Mouse (Mus musculus) kidney, adult 18-20 months (tissue): ENCODE measurements around the gene Tra2b.
"Not testable (repeated sequence)": the region's sequence is repeated elsewhere in the genome, so short reads cannot be mapped to it uniquely, and the experiment has no call there.

ENCODE experiments used
- DNase-seq: peaks from one replicate; pipeline ENCODE4 v3.0.0; 2021

The Tra2b gene

DNA sequence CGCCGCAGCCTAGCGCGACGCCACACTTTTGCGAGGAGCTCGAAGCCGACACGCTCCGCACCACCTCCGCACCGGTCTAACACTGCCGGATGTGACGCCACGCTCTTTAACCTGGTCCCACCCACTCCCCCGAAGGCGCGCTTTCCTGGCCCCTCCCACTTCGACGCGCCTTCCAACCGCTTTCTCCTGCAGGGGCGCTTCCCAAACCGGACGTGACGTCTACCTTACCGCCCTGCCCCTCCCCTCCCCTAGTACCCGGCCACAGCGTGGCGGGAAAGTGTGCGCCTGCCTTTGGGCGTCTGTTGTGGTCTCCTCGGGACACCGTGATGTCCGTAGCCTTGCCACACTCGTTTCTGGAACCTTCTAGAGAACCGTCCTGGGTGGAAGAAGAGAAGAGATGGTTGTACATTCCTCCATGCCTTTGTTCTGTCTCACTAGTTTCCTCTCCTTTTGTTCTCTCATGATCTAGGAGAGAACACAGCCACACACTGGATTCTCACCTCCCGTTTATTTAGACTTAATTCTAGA is at the start of gene Tra2b:
Gene Tra2b, minus strand, starts transcription at position 157 of the 528 bp plus-strand sequence.
- peak; percentile 95 for DNase-seq

DNA sequence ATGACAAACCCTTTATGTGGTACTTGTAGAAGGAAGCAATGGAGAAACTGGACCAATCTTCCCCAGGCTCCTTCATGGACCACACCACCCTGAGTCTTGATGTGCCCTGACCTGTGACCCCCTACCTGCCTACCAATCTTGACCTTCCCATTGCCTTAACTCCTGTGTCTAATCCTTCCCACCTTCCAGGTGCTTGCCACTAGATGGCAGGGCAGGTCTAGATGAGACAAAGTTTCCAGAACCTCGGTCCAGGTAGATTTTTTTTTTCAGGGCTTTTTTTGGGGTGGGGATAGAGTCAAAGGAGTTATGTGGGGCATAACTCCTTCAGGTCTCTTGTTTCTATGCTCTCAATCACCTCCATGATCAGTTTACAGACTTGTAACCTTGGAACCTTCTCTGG is 44.8 kb upstream of the Tra2b start:
- peak; percentile 60 for DNase-seq

DNA sequence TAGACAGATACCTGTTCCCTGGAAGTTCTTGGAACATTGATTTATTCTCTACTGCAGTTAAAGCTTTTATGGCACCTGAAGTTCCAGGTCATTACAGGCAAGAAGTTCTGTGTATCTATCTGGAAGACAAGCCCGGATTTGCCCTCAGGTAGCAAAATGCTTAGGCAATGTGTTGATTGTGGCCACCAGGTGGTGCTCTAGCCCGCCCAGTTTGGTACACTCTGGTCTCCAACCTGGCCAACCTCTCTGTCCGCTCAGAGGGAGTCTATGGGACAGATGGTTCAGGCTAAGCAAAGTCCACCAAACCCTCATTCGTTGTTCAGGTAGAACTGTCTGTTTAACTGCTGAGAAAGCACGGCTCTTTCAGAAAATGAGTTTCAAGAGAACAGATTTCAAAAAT is 36.8 kb upstream of the Tra2b start:
- peak; percentile 80 for DNase-seq

DNA sequence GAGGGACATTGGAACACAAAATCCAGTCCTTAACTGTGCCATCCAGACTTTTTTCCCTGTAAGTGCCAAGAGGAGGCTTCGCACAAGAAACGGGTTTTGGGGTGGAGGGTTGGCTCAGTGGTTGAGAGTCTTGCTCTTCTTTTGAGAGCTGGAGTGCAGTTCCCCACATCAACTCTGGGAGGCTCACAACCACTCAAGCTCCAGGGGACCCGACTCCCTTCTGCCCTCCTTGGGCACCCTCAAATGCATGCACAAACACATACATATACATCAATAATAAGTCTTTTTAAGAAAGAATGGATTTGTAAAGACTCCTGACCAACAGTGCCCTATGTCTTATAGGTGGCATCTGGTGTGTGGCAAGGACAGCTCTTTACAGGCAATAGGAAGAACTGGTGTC is 35.6 kb upstream of the Tra2b start:
- no peak for DNase-seq

DNA sequence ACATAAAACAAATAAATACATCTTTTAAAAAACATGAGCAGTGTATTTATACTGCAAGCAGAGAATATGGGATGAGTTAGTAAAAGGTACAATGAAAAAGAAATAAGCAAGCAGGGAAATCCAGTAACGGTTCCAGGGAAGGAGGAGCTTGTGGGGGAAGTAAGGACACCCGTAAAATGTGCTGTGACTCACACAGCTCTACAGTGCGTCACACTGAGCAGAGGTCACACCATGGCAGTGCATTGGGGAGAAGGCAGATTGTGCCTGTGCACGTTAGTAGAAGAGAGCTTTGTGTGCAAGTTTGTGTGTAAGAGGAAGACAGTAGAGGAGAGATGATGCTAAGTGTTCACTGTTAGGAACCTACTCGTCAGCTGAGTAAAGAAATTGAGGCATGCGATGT is 31.1 kb upstream of the Tra2b start:
- DNase-seq: no peak

DNA sequence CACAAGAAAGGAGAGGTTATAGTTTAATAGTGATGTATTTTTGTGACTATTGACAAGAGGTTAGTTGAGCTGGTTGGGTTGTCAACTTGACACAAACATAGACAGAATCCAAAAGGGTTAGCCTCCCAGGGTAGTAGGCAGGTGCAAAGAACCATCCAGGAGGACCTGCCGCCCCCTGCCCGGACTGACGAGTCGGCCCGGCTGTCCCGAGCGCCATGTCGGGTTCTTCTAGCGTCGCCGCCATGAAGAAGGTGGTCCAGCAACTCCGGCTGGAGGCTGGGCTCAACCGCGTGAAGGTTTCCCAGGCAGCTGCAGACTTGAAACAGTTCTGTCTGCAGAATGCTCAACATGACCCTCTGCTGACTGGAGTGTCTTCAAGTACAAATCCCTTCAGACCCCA is 29.0 kb upstream of the Tra2b start:
- DNase-seq: not testable (repeated sequence)

DNA sequence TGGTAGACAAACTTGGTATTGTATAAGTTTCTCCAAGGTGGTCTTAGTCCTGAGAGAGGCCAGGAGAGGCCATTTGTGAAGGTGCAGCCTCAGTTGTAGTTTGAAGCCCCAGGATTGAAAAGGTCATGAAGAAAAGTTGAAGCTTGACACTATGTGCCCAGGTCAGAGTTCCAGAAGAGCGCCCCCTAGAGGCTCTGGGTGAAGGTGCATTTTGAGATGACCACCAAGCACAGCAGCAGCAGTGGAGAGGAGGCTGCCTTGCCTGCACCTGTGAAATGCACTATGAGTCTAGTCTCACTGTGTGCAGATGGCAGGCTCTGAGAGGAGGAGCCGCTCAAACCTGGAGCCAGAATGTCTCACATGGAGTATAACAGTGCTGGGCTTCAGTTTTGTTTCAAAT is 27.8 kb upstream of the Tra2b start:
- peak; percentile 5 for DNase-seq

DNA sequence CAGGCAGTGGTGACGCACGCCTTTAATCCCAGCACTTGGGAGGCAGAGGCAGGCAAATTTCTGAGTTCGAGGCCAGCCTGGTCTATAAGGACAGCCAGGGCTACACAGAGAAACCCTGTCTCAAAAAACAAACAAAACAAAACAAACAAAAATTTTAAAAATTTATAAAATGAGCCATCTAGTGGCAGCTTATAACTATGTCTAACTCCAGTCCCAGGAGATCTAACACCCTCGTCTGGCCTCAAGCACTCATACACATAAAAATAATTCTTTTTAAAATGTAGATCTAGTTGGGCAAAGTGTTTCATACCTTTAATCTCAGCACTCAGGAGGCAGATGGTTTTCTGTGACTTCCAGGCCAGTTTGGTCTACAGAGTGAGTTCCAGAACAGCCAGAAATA is 26.6 kb upstream of the Tra2b start:
- no peak for DNase-seq

DNA sequence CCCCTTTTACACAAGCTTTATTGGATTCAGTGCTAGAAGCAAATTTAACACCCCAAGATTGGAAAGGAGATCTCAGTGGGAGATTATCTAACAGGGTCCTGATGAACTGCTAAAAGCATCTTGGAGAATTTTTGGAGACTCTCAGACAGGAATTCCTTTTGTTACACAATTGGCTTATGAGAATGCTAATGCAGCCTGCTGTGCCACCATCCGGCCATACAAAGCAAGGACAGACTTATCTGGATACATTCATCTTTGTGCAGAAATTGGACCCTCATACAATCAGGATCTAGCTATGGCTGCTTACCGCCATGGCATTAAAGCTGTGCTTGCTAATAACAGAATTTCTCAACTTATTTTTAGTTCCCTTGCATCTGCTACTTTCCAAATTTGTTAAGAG is 23.8 kb upstream of the Tra2b start:
- no peak for DNase-seq

DNA sequence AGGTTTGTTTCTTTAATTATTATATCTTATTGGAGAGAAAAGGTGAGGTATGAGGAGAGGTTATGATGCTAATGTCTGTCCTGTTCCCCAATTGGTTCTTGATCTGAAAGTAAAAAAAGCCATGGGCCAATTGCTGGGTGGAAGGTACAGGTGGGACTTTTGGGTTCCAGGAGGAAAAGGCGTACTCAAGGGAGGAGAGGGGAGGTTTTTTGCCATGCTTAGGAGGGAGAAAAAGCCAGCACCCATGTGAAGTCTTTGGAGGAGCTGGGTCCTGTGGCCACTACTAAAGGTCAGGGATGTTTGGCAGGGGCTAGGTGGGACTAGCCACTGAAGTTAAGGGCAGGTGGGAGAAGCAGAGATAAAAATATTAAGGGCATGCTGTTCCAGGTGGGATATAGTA is 21.2 kb upstream of the Tra2b start:
- DNase-seq: no peak

DNA sequence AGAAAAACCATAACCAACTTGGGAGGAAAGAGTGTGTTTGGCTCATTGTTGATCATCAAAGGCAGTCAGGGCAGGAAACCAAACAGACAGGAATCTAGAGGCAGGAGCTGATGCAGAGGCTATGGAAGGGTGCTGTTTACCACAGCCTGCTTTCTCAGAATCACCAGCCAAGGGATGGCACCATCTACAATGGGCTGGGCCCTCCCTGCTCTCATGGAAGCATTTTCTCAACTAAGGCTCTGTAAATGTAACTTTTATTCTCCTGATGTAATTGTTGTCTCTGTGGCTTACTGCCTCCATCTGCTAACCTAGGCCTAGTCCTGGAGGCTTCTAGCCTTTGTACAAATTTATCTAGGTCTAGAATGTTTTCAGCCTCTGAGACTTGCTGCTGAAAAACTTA is 10.7 kb upstream of the Tra2b start:
- no peak for DNase-seq

DNA sequence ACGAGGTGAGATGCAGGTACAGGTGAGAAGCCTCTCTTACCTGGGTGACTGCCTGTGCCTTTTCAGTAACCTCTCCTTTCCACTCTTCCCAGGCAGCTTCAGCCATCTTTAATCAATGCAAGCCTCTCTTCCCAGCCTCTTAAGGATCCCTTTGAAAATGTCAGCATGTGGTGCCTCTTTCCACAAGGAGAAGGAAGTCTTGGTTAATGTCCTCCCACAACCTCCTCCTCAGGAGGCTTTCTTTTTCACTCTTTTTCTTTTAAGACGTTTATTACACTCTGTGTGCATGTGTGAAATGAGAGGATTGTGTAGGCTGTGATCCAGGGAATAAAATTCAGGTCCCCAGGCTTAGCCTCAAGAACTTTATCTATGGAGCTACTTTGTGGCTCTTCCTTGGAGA is 9.3 kb upstream of the Tra2b start:
- no peak for DNase-seq

DNA sequence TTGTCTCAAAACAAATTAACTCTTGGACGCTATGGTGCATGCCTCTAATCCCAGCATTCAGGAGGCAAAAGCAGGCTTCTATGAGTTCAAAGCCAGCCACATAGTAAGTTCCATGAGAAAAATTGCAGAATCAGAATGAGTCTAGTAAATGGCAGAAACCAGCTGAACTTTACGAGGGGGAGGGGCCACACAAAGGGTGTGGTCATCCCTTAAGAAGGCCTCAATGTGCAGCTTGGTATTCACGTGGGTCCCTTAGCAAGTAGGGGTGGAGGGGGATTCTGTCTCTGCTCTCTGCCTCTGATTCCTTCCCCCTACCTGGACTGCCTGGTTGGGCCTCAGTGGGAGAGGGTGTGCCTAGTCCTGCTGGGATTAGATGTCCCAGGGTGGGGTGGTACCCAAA is 4.7 kb upstream of the Tra2b start:
- no peak for DNase-seq

DNA sequence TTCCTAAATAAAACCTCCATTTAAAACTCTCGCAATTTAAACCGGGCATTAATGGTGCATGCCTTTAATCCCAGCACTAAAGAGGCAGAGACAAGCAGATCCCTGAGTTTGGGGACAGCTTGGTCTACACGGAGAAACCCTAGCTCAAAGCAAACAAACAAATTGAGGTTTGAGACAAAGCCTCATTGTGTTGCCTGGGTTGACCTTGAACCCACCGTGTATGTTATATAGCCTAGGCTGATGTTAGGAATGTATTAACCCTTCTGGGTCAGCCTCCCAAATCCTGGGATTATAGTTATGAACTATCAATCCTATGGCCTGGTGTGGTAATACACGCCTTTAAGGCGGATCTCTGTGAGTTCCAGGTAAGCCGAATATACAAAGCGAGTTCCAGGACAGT is 579 bp upstream of the Tra2b start:
- DNase-seq: no peak

DNA sequence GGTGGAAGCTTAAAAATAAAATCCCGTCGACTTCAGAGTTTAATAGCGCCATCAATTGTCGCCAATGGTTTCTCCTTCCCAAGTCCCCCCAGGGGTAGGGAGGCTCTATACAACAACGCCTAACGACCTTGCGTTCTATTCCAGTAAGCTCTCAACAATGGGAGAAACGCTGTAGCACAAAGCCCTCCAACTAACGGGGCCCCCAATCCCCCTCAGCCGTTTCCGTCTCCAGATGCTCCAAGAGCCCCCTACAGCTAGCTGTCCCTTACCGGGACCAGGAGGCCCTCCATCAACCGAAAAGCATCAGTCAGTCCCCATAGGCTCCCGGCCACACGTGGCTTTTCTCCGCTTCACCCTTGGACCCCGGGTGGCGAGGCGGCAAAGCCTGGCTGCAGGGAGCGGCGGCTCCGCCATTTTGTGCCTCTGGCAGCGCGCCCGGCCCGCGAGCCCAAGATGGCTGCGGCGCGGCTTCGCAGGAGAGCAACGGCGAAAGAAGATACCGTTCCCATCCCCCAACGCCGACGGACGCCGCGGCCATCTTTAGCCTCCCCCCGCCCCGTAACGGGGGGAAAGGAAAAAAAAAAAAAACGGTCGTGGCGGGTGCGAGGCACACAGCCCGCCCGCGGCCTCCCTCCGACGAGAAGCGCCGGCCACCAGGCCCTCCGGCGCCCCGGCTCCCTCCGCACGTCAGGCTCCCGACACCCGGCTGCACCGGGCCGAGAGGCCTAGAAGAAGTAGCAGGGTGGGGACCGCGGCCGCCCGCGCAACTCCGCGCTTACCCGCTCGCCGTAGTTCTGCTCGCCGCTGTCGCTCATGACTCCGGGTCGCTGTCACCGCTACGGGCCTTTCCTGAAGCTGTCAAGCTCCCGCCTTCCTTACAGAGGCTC is 600 bp downstream of the Tra2b start:
- DNase-seq: peak; percentile 87

DNA sequence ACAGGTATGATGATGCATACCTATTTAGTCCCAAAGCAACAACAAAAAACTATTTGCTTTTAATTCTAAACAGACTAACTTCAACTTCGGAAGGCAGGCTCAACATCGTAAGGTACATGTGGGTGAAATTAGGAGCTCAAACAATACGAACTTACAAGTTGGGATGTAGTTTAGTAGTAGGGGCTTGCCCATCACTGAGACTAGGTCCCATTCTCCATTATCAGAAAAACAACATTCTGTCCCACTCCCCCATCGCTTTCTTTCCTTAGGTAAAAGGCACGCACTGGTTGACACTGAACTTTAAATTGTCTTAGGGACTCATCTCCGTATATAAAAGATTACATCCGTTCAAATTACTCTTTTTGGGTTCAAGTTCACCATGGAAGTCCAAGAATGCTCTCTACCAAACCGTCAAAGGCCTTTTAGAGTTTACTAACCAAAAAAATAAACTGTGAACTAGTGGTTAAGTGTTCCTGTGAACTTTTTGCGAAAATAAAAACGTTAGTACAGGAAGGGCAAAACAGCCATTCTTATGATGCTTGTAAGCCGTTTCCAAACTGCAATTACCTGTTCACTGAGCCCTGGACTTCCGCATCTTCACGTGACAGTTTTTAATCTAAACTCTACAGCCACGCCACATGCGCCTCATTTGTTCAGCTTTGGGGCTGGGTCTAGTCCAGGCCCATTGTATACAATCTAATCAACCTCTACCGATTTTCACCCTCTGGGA is 1.4 kb downstream of the Tra2b start:
- DNase-seq: no peak

DNA sequence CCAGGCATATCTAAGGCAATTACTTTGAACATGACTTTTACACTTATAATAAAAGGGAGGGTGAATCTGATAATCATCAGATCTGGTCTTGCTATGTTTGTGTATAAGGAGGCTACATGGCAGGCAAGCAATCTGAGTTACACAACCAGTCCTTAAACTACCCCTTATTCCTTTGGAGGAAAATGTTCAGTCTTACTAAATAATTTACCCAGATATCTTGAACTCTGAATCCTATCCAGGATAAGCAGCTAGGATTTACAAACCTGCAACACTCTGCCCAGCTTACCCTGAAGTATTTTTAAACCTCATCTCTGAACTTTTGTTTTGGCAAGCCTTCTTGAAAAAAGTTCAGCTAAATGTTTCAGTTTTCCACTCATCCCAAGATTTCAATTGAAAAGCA is 2.7 kb downstream of the Tra2b start:
- DNase-seq: no peak

DNA sequence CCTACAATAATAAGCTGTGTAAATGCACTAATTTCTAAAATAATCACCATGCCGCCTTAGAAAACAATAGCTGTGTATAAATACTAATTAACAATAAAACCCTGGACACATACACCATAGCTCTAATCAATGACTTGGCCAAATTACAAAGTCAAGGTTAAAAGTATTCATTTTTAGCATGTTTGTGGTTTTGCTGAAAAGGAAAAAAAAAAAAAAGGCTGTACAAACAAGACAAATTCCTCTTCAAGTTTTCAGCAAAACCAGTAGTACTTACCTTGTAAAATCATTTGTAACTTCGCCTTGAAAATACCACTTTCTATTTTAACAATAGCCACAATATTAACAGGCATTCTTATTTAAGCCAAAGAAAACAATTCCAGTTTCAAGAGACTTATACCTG is 4.2 kb downstream of the Tra2b start:
- no peak for DNase-seq

DNA sequence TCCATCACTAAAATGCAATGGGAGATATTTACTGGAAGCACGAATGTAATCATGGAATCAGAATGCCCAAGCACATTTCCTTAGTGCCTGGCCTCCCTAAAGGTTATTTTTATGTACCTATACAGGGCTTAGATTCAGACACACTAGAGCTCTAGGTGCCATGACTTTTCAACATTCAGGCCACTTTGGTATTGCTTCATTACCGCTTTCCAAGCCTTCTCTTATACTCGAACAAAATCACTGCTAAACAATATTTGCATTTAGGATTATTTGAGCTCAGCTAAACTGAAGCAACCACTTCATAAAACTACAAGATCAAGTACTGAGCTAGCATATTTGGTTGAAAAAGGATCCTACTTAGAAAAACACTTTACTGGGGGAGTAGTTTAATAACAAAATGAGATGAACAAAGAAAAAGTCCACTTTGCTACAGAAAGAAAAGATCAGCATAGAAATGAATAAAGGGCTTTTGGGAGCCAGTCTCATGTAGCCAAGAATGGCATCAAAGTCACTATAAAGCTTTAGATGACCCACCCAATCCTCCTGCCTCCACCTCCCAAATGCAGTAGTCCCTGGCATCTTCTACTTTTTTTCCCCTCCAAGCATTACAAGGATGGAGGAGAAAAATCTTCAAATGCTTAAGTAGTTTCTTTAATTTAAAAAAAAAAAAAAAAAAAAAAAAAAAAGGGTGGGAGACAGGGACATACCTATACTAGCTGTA is 5.2 kb downstream of the Tra2b start:
- no peak for DNase-seq

DNA sequence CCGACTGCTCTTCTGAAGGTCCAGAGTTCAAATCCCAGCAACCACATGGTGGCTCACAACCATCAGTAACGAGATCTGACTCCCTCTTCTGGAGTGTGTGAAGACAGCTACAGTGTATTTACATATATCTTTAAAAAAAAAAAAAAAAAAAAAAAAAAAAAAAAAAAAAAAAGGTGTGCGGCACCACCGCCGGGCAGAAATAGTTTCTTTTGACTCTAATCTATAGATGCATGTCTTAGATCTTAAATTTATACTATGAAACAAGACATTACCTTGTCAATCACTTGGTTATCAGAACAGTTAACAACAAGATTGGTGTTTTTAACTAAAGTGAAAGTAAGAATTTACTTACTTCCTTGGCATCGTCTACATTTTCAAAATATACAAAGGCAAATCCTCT is 13.6 kb downstream of the Tra2b start:
- DNase-seq: not testable (repeated sequence)

DNA sequence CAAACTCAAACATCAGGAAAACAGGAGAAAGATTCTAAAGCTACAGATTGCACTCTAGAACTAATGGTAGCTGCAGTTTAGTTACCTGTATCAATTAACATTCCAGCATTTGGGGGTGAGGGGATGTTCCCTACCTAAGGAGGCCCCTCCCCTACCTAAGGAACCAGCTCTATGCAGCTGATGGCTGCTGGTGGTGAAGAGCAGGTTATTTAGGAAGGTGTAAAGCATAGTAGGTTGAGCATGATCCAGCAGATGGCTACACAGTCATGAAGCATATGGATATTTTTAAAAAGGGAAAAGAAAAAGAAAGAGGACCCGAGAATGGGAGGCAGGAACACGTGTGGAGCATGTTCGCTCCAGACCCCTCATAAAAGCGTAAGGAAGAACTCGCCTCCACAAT is 15.5 kb downstream of the Tra2b start:
- no peak for DNase-seq

DNA sequence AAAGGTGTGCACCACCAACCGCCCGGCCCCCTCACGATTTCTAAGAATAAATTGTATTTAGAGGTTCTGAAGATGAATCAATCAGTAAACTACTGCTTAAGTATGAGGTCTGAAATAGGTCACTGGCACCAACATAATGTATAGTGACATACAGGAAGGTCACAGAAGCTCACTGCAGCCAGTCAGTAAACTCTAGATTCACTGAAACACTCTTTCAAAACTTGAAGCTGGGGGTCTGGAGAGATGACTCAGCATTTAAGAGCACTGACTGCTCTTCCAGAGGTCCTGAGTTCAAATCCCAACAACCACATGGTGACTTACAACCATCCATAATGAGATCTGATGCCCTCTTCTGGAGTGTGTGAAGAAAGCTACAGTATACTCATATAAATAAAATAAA is 16.1 kb downstream of the Tra2b start:
- no peak for DNase-seq

DNA sequence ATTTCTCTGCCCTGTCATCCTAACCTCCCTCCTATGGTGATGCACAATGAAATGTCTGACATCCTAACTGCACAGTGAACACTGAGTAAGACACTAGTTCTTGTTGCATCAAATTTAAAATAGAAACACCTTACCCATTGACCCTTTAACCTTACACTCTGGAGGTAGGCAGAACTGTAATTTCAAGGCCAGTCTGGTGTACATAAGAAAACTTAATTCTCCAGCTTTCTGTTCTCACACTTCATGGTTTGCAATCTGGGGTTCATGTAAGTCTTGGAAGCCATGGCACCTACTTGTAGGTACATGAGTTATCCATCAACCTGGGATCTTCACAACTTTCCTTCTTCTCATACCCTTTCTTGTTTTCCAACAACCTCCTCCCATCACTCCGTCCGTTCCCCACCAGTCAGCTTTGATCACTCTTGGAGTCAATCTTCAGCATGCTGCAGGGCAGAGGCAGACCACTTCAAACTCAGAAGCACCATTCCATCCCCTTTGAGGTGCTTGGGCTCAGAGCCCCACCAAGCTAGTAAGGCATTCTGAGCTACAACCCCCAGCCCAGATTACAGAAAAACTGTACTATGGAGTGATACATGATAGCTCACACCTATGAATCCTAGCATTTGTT is 23.5 kb downstream of the Tra2b start:
- DNase-seq: no peak
